Mouse (Mus musculus) hematopoietic stem cell, adult 5-6 weeks (primary cell): ENCODE results near the gene Eif5. TPM values are rescaled to one million over a fixed set of nuclear protein-coding genes. Genes with fewer than 3 reads are reported as not detected.
A peak's percentile ranks its signal among the peaks of the same experiment; 100 is the strongest.
"Not testable (repeated sequence)": the region's sequence is repeated elsewhere in the genome, so short reads cannot be mapped to it uniquely, and the experiment has no call there.

Source experiments
- ATAC-seq, 2 experiments: fragments of 125-278 bp in 1 of 2; replicated peaks in 1 of 2; 2 replicates each; pipeline ENCODE4 v1.8.0; 2016 to 2017; ENCODE audit warnings: inconsistent platforms in 2 of 2, mild to moderate bottlenecking in 2 of 2, moderate number of reproducible peaks in 2 of 2, low read depth in 1 of 2, moderate TSS enrichment in 1 of 2; ENCODE audit not compliant: low FRiP score in 2 of 2, poor library complexity in 2 of 2, severe bottlenecking in 2 of 2, insufficient read depth in 1 of 2, low TSS enrichment in 1 of 2
- total RNA-seq: library from RNA; stranded (forward); fragments of 172-1452, 232-1000 nt; gene quantifications from 2 replicates; pipeline ENCODE4 v1.2.3, GENCODE M21; 2017

Eif5 gene
- total RNA-seq, 1 experiment from 2014 or later, result 352 TPM

DNA sequence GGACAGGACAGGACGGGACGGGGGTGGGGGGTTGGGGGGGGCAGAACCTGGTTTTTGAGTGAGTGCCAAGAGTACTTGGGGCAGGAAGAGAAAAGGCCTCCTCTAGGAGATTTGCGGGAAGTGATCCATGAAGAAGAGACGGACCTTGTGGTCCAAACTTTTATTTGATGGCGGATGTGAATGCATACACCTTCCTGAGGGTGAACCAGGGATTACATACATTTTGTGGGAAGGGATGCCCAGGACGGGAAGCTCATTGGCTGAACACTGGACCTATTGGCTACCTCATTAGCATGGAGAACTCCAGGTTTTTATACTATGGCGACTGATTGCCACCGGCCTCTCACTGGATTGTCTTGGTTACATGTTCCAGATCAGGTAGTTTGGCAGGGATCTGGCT lies 14.5 kb downstream of the Eif5 start:
- ATAC-seq, result no peak

DNA sequence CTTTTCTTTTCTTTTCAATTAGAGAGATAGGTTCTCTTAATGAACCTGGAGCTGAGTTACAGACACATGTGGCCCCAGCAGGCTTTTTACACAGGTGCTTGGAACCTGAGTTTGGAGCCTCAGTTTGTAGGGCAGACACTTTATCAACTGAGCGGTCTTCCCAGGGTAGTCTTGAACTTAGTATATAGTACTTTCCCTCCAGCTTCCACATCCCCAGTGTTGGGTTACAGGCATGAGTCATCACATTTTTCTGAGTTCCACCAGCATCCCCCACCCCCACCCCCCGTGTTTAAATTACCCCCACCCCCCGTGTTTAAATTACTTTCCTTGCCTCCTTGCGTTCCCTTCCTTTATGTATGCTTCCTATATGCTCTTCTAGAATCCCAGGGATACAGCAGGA lies 17.5 kb downstream of the Eif5 start:
- no peak for ATAC-seq

DNA sequence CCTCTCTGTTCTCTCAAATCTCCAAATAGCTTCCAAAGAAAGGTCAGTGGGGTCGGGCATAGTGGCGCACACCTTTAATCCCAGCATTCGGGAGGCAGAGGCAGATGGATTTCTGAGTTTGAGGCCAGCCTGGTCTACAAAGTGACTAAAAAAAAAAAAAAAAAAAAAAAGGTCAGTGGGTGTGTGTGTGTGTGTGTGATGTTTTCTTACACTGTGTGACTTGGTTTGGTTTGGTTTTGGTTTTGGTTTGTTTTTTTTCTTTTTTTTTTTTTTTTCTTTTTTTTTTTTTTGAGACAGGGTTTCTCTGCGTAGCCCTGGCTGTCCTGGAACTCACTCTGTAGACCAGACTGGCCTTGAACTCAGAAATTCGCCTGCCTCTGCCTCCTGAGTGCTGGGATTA lies 18.1 kb downstream of the Eif5 start:
- ATAC-seq, result not testable (repeated sequence)

DNA sequence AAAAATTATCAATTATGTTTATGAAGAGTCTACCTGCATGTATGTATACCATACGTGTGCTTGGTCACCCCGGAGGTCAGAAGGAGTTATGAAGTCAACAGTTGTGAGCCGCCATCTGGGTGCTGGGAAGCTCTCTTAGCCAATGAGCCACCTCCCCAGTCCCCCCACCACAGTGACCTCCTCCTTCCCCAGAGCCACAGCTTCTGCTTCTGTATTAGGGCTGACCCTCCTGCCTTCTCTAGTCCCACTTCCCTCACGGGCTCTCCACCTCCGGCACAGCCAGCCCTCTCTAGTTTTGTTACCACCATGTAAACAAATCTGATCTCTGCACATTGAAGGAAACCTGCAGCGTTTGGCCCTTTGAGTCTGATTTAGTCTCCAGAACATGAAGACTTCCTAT lies 19.7 kb downstream of the Eif5 start:
- ATAC-seq, result peak; percentile 61 to 63; a peak in 2 of 4 replicates

DNA sequence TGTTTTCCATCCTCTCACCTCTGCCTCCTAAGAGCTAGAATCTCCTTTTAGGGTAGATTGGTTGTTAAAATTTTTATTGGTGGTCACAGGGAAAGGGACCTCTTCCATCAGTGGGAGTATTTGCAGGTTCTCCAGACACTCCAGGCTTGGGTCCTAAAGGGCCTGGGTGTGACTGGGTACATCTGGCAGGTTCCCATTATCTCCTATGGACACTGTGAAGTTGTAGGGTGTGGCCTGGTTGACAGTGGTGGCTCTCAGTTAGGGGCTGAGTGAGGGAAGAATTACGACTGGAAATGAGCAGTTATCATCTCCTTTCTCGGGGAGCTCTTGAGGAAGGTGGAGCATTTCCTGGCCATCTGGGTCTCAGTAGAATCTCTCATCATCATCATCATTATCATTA lies 20.8 kb downstream of the Eif5 start:
- no peak for ATAC-seq

DNA sequence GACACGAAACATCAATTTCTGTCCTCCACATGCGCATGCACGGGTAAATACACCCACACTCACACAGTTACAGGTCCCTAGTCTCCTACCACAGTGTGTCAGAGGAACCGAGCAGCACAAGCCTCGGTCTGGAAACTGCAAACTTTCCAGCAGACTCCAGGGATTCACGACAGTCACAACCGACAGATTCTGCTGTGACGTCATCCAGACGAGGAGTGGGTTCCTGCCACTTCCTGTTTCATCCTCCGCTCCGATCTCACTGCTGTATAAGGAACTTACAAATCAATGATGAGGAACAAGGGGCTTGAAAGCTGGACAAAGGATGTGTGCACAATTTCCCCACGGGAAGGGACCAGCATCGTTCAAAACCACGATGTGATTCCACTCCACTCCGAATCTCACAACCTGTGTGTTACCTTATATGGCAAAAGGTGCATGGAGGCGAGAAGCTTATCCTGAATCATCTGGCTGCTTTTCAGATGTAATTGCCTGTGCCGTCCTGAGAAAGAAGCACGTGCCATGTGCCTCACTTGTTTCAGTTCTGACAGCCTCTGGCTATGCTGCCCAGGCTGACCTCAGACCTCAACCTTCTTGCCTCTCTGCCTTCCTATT lies 21.9 kb downstream of the Eif5 start:
- peak; percentile 80 to 84 for ATAC-seq

DNA sequence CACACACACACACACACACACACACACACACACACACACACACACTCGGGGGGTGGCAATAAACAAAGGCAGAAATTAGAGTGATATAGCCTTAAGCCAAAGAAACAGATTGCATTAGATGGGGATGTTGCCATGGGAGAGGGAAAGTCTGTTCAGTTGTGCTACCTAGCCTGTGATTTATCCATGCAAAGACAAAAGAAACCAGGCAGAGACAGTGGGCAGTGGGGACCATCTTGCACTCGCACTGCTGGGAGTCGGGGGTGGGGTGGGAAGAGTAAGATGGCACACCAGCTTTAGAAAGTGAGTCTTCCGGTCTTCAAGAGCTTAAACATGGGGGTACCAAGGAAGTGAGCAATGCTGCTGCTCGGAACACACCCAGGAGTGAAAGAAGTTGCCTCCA lies 22.5 kb downstream of the Eif5 start:
- ATAC-seq, result no peak

DNA sequence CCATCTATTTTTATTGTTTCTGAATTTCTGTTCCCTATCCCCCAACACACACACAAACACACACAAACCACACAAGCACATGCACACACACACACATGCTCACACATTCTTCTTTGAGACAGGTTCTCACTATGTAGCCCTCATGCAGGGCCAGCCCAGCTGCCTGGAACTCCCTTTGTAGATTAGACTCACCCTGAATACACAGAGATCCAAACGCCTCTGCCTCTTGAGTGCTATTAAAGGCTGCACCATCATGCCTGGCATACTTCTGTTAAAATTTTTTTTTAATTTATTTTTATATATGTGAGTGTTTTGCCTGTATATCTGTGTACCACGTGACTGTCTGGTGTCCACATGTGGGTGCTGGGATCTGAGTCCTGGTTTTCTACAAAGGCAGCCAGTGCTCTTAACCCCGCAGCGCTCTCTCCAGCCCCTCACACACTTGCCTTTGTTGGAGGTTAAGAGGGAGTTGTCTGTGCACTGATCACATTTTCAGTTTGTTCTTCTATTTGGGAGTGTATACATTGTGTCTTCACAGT lies 24.5 kb downstream of the Eif5 start:
- ATAC-seq, result no peak

DNA sequence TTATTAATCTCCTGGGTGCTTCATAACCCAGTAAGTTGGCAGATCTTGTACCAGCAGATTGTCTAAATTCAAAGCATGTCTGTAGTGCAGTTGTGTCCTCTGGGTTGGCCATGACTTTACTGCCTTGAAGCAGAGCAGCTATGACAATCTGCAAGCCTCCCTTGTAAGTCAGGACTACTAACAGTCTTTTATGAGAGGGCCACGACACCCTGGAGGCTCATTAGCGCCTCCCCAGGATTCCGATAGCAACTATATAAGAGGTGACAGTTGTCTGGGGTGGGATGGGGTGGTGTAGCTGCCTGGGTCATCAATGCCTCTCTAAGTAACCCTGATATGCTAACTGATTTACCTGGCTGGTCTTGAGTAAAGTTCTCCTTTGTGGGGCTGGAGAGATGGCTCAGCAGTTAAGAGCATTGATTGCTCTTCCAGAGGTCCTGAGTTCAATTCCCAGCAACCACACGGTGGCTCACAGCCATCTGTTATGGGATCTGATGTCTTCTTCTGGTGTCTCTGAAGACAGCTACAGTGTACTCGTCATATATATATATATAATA lies 25.3 kb downstream of the Eif5 start:
- no peak for ATAC-seq

DNA sequence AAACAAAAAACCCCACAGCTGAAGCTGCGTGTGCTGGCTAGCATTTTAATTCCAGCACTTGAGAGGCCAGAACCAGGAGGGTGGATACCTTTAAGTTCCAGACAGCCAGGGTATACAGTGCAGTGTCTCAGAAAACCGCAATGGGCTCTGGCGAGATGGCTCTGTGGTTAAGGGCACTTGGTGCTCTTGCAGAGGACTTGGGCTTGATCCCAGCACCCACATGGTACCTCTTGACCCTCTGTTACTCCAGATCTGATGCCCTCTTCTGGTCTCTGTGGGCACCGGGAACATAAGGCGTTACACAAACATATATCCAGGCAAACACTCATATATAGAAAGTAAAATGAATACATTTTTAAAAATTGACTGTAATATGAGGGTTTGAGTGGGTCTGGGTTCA lies 27.5 kb downstream of the Eif5 start:
- ATAC-seq, result no peak

DNA sequence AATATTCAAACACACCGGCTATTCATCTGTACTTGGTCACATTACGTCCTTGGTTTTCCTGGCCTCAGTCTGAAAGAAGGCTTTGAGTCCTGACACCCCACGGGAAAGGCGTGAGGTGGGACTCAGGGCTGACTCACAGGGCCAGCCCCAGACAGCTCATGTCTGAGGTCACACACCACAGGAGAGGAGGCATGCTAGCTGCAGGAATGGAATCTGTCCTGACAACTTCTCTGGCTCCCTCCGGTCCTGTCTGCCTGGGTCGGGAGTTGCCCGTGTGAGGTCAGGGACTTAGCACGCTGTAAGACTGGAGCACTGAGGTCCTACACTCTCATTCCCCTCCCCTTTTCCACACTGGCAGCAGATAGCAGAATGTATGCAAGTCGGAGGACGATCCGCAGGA lies 31.0 kb downstream of the Eif5 start:
- no peak for ATAC-seq

DNA sequence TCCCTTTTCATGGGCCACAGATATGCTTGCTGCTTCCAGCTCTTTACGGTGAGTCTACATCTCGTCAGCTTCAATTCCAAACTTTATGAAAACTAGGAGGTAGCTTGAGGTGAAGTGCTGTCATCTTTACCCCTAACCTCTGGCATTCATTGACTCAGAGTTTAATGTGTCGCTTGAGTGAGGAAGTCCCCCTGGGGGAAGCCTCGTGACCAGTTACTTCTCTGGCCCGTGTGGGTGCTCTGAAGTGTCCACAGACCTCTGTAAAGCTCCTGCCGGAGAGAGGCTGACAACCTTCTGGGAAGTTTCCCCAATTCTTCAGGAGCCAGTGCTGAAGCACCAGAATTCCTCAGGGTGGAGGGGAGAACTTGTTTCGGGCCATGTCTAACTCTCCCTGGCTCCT lies 34.6 kb downstream of the Eif5 start:
- no peak for ATAC-seq

DNA sequence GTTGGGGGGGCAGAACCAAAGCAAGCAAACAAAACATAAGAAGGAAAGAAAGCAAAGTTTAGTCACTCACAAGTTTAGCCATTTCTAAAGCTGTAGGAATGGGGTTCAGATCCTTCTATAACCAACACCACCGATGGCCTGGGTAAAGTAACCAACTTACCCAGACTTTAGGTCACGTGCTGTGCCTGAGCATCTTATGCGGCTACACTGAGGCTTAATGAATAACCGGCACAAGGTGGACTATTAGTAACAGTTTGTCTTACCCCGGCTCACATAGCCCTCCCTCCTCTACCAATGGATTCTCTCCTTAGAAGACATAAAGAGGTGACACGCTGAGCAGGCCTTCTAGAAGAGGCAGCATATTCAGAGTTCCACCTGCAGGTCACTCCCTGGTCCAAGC lies 35.5 kb downstream of the Eif5 start:
- no peak for ATAC-seq

DNA sequence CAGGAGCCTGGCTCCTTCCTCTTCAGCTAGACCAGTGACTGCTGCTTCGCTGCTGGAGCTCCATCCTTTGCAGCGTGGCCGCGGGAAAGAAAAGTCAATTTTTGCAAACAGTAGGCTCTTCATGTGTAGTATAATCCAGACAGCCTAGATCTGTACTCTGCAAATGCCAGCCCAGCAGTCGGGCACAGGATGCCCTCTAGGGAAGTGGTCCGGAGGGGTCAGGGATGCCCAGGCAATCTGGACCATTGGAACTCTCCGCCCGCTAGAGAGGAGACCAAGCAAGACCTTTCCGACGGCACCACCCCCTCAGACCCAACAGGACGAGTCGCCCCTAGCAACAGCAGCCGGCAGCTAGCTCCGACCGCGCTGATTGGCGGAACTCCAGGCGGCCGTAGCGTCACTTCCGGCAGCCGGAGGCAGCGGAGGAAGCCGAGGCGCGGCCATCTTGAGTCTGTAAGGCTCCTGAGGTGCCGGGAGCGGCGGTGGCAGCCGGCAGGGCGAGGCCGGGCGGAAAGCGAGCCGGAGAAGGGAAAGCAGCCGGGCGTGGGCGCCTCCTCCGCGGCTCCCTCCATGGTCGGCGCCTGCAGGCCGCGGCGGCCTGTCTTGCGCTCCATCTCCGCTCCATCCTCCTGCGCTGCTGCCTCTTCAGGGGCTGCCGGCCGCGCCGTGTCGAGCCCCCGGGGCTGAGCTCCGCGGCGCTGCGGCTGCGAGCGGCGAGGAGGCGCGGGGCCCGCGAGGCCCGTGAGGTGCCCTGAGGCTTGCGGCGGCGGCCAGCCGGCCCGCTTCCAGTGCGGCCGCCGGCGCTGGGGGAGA lies 36.5 kb downstream of the Eif5 start, which contains the start of gene Mark3:
TSS of gene Mark3 (plus strand) at position 450 of the 813 bp plus-strand sequence.
- peak; percentile 96 to 97 for ATAC-seq

DNA sequence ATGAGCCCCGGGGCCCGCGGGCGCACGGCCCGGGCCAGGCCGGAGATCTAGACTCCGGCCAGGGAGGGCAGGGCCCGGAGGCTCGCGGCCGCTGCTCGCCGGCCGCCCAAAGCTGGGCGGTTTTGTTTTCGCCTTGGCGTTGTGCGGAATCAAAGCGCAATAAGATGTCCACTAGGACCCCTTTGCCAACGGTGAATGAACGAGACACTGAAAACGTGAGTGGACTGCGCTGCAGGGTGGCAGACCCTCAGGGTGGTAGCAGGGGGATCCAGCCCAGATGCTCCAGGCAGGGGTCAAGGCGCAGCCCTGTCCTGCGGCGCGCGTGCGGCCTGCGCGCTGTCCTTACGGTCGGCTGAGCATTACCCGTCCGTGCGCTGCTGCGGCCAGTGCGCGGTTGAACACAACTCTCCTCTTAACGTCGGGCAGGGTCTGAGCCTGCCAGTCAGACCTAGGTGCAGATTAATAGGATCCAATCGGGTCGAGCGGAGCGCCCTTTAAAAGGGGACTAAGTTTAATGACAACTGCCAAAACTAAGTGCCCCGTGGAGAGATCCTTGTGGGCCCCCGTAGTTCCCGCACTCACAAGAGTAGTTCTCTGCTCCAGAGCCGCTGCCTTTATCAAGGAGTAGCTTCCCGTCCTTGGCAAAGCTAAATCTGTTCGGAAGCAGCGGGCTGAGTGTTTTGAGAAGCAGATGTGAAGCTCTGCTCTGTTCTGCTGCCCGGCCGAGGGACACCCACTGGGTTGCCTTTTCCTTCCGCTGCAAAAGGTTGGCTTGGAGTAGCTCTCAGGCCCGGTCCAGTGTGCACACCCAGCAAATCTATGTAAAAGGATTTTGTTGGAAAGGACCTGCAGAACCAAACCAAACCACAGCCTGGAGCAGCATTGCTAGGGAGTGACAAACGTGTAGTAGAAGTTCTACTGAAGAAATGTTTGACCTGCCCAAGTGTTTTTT lies 37.3 kb downstream of the Eif5 start:
- 0 out of 4 replicates have a peak, but pooled peaks of 1 of the 2 experiments have one; percentile 14 for ATAC-seq

DNA sequence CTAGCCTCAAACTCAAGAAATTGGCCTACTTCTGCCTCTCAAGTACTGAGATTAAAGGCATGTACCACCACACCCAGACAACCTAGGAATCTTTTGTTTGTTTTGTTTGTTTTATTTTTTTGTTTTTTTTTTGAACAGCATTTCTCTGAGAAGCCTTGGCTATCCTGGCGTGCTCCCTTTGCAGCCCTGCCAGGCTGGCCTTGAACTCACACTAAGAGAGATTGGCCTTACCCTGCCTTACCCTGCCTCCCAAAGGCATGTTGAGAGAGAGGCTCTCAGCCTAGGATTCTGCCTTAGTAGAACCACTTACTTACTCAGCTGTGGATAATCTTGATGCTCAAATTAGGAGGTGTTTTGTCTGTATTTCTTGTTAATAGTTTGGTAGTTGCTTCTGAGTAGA lies 45.2 kb downstream of the Eif5 start:
- no peak for ATAC-seq

DNA sequence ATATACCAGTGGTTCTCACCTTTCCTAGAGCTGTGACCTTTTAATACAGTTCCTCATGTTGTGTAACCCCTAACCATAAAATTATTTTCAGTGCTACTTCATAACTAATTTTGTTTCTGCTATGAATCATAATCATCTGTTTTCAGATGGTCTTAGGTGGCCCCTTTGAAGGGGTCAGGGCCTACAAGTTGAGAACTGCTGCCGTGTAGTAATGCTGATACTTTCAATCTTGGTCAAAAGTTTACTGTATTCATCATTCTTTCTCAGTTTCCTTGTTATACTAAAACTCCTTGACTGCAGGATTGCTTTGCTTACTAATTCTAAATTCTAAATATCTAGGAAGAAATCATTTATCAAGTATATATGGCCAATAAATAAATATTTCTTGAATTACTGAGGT lies 46.6 kb downstream of the Eif5 start:
- ATAC-seq, result no peak
